Mouse (Mus musculus): ENCODE results near the gene Gm21866. TPM values are rescaled to one million over a fixed set of nuclear protein-coding genes. Genes with fewer than 3 reads are reported as not detected.

Gm21866 gene
- not detected in 2 replicates for polyA plus RNA-seq (2015; fragmentation: Nextera tagmentation; extraction: Ambion mirVana)

DNA sequence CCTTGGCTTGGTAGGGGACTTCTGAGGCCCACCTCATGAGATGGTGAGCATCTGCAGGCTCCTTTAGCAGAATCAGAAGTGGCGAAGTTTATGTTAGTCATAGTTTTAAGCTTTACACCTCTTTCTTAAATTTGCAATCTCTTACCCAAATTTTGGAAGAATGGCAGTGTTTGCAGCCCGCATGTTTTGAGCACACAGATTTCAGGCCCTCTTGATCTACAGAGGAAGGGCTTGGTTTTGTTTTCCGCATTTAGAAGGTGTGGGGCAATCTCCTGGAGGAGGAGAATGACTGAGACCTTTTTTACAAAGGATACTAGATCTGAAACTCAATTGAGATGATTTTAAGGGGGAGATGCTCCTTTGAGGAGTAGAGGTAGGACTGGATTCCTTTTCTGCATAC lies at the start of gene Gm21866:
Gene Gm21866, minus strand, starts transcription at position 101 of the 400 bp plus-strand sequence.

DNA sequence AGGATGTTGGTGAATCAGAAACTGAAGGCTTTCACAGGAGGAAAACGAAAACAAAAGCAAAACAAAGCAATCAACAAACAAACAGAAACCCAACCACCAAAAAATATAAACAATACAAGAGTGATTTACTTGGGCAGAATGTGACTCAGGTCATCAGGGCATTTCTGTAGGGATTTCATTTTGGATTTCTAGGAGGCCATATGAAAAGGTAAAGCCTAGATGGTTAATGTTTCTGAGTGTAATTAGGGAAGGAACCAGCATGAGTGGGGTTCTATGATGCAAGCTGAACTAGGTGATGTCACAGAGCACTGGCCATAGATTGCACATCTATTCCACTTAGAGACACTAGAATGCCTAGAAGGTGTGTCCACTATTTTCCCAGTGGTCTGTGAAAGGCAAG lies 28.3 kb upstream of the Gm21866 start, which contains the start of gene Gm20773:
Gene Gm20773, plus strand, starts transcription at position 301 of the 400 bp plus-strand sequence.

Other genes with a start within 250 kb of the Gm21866 start
- not detected in 2 replicates for gene Gm21828, start 241.7 kb downstream of the Gm21866 start, polyA plus RNA-seq (2015; fragmentation: Nextera tagmentation; extraction: Ambion mirVana)
- gene Gm21440, start 213.2 kb downstream of the Gm21866 start, polyA plus RNA-seq (2015; fragmentation: Nextera tagmentation; extraction: Ambion mirVana): not detected in 2 replicates
- not detected in 2 replicates for gene Gm21454, start 213.1 kb downstream of the Gm21866 start, polyA plus RNA-seq (2015; fragmentation: Nextera tagmentation; extraction: Ambion mirVana)
- not detected in 2 replicates for gene Gm21725, start 116.5 kb downstream of the Gm21866 start, polyA plus RNA-seq (2015; fragmentation: Nextera tagmentation; extraction: Ambion mirVana)
- not detected in 2 replicates for gene Gm20773, start 28.4 kb upstream of the Gm21866 start, polyA plus RNA-seq (2015; fragmentation: Nextera tagmentation; extraction: Ambion mirVana)